Mouse (Mus musculus) ES-E14 (cell line): ENCODE measurements at regions not wholly inside any gene's neighbourhood (a gene's known extent, or its start where the extent isn't known, plus 50 kb on each side); places are given as distances from the start of the nearest gene placed in this dataset.

Experiments used
- CHD2 ChIP-seq: IDR thresholded peaks from 2 replicates; pipeline ENCODE4 v1.6.1; 2014; ENCODE audit warnings: mild to moderate bottlenecking, low read depth, low read length, inconsistent platforms
- HCFC1 ChIP-seq: IDR thresholded peaks from 2 replicates; pipeline ENCODE4 v1.6.1; 2012; ENCODE audit warnings: low read length, inconsistent platforms, borderline replicate concordance; ENCODE audit not compliant: insufficient read depth
- ZC3H11A ChIP-seq: IDR thresholded peaks from 2 replicates; pipeline ENCODE4 v1.6.1; 2012; ENCODE audit warnings: low read depth, mild to moderate bottlenecking, inconsistent platforms, low read length, borderline replicate concordance
- ZNF384 ChIP-seq: IDR thresholded peaks from 2 replicates; pipeline ENCODE4 v1.6.1; 2012; ENCODE audit warnings: low read depth, low read length, inconsistent platforms

- no peak for TF ChIP-seq ZC3H11A
- no peak for TF ChIP-seq HCFC1
- TF ChIP-seq ZNF384 = no peak
- TF ChIP-seq CHD2 = no peak
Measured at GRCm38 (mm10) chr14:64592706-64593320, 488.7 kb downstream of the Prss52 start.
